Mouse (Mus musculus) stomach, postnatal 0 days (tissue): Measurements from ENCODE around the gene Gm49345.

Experiments used
- CTCF ChIP-seq: IDR thresholded peaks from 2 replicates; pipeline ENCODE4 v1.5.1; 2016; ENCODE audit warnings: antibody characterized with exemption, low read depth, mild to moderate bottlenecking, moderate library complexity
- EP300 ChIP-seq: optimal IDR thresholded peaks from 2 replicates; pipeline ENCODE3; 2016; ENCODE audit warnings: antibody characterized with exemption

DNA sequence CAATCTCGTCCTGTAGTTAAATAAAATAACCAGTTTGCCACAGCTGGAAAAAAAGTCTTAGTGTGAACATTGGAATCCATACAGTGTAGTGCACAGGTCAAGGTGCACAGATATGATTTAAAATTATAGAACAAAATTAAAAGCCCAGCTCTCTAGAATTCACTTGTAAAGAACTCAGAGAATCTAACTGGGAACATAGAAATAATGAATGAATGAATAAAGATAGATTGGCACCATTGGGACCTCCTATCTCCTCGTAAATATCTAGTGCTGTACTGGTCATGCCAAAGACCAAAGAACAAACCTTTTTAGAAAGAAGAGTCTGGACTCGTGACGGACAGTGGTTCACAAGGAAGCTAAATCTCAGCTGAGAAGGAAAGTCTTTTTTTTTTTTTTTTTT, 83.8 kb downstream of the Gm49345 start, which contains the start of gene Zfp748:
- TF ChIP-seq CTCF (no peak), EP300 (no peak)
